Mouse (Mus musculus) forebrain, embryonic 16.5 days (tissue): Measurements from ENCODE around the gene Gpa33. TPM values are rescaled to one million over a fixed set of nuclear protein-coding genes. Genes with fewer than 3 reads are reported as not detected.

Source experiments
- ATAC-seq: fragments of 200-750 bp; cut with Nextera tagmentation; 2 replicates; pipeline ENCODE4 v1.8.0; 2017; ENCODE audit warnings: mild to moderate bottlenecking, moderate library complexity
- H3K27ac ChIP-seq: fragments of 300-500 bp; sonication (generic); 2 replicates; pipeline ENCODE4 v1.5.1; 2014; ENCODE audit warnings: low read length, control low read depth
- H3K27me3 ChIP-seq: fragments of 300-500 bp; sonication (generic); replicated peaks from 2 replicates; pipeline ENCODE4 v1.6.1; 2014; ENCODE audit warnings: low read length; ENCODE audit not compliant: control insufficient read depth, insufficient read depth
- H3K36me3 ChIP-seq: fragments of 300-500 bp; sonication (generic); 2 replicates; pipeline ENCODE4 v1.6.1; 2014; ENCODE audit not compliant: control insufficient read depth, insufficient read depth
- H3K4me1 ChIP-seq: fragments of 300-500 bp; sonication (generic); replicated peaks from 2 replicates; pipeline ENCODE4 v1.6.1; 2014; ENCODE audit warnings: low read length; ENCODE audit not compliant: control insufficient read depth, insufficient read depth
- H3K4me2 ChIP-seq: fragments of 300-500 bp; sonication (generic); 2 replicates; pipeline ENCODE4 v1.6.1; 2014; ENCODE audit warnings: mild to moderate bottlenecking, low read length, control low read depth
- H3K4me3 ChIP-seq: fragments of 300-500 bp; sonication (generic); replicated peaks from 2 replicates; pipeline ENCODE4 v1.5.1; 2014; ENCODE audit warnings: mild to moderate bottlenecking, low read length, control low read depth
- H3K9ac ChIP-seq: fragments of 300-500 bp; sonication (generic); replicated peaks from 2 replicates; pipeline ENCODE4 v1.6.1; 2014; ENCODE audit warnings: low read depth, low read length, control low read depth
- H3K9me3 ChIP-seq: fragments of 300-500 bp; sonication (generic); 2 replicates; pipeline ENCODE4 v1.6.1; 2016; ENCODE audit warnings: low read length; ENCODE audit not compliant: control insufficient read depth
- WGBS: fragments of 180-500 bp; shearing (Covaris S2); extraction: QIAGEN DNeasy Blood & Tissue Kit; methylation state at CpG from one replicate; pipeline ENCODE4 v1.1.7; 2014; 5-methylcytosine and 5-hydroxymethylcytosine counted together
- polyA plus RNA-seq: library from polyadenylated mRNA; unstranded; fragments of >200 nt; fragmentation: Nextera tagmentation; extraction: Ambion mirVana; gene quantifications from 2 replicates; pipeline ENCODE4 v1.2.1, GENCODE M21; 2015

Gene Gpa33
- polyA plus RNA-seq: not detected in 2 replicates

GRCm38 (mm10) chr1:166130224-166130860 lies at the start of gene Gpa33:
Gene Gpa33, plus strand, starts transcription at chr1:166130238.
- Histone ChIP-seq H3K4me1 (no peaks in the 10 kb centered on the region; the same call in 1 of the 2 replicates), H3K9me3 (no peaks in the 10 kb centered on the region), H3K4me3 (no peak within 1 kb of the TSS), H3K27ac (no peak within 1 kb of the TSS), H3K27me3 (no peaks in the 10 kb centered on the region), H3K36me3 (no peaks in the 10 kb centered on the region), H3K9ac (no peak within 1 kb of the TSS), H3K4me2 (no peak within 1 kb of the TSS)
- no peak for ATAC-seq
- WGBS: 85% methylated on average over 5 of the region's 5 CpGs

GRCm38 (mm10) chr1:166088446-166089170 lies 41.4 kb upstream of the Gpa33 start:
- no peak overlapping the region for H3K4me3 ChIP-seq
- no peaks in the 10 kb centered on the region for H3K36me3 ChIP-seq
- no peak overlapping the region for H3K4me2 ChIP-seq
- H3K27me3 ChIP-seq: no peaks in the 10 kb centered on the region
- 32% methylated on average over 19 of the region's 19 CpGs for WGBS
- no peak overlapping the region for H3K27ac ChIP-seq
- 0 out of 2 replicates have a peak, but pooled peaks have one; percentile 26 for ATAC-seq
- no peak overlapping the region for H3K9ac ChIP-seq
- no peaks in the 10 kb centered on the region for H3K4me1 ChIP-seq
- no peaks in the 10 kb centered on the region for H3K9me3 ChIP-seq

DNA sequence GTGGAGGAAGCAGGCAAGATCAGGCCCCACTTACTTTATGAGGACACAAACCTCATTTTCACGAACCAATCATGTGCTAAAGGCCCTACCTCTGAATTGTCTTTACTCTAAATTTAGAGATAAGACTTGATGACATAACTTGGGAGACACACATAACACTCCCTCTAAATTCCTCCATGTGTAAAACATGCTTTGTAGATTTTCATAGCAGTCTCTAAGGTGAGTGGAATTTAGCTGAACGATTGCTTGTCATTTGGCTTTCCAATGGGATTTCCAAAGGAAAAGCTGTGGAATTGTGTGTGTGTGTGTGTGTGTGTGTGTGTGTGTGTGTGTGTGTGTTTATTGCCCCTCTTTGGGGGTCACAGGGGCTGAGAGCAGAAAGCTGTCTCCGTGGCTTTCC lies 40.7 kb upstream of the Gpa33 start:
- Histone ChIP-seq H3K27ac (no peak overlapping the region), H3K9me3 (no peaks in the 10 kb centered on the region), H3K4me1 (no peaks in the 10 kb centered on the region), H3K4me2 (no peak overlapping the region), H3K4me3 (no peak overlapping the region), H3K27me3 (no peaks in the 10 kb centered on the region), H3K9ac (no peak overlapping the region), H3K36me3 (no peaks in the 10 kb centered on the region)
- no peak for ATAC-seq
- WGBS: 93% methylated on average over 3 of the region's 3 CpGs

GRCm38 (mm10) chr1:166089739-166090138 lies 40.3 kb upstream of the Gpa33 start:
- ATAC-seq: no peak
- Histone ChIP-seq H3K27ac (no peak overlapping the region), H3K4me3 (no peak overlapping the region), H3K9me3 (no peaks in the 10 kb centered on the region), H3K4me2 (no peak overlapping the region), H3K4me1 (no peaks in the 10 kb centered on the region), H3K36me3 (no peaks in the 10 kb centered on the region), H3K27me3 (no peaks in the 10 kb centered on the region), H3K9ac (no peak overlapping the region)
- 75% methylated on average over 4 of the region's 4 CpGs for WGBS

GRCm38 (mm10) chr1:166090306-166090705 lies 39.7 kb upstream of the Gpa33 start:
- no peak overlapping the region for H3K9ac ChIP-seq
- no peak for ATAC-seq
- 94% methylated on average over 2 of the region's 2 CpGs for WGBS

DNA sequence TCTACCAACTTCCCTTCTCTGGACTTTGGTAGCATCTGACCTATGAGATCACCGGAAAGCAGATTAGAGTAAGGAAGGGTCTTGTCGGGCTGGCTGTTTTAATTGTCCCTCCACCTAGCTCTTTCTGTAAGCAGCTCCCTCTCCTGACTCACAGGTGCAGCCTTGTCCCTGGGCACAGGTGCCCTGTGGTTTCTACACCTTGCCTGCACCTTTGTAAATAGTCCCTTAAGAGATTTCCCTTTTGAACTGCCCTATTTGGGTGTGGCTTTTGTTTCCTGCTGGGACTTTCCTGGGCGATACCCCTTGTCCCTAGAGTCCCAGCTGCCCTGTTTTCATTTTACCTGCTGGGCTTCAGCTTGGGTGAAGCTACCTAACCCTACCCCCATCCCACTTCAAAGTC lies 35.6 kb upstream of the Gpa33 start:
- WGBS: 92% methylated on average over 3 of the region's 3 CpGs
- H3K4me1 ChIP-seq: no peaks in the 10 kb centered on the region
- H3K27ac ChIP-seq: no peak overlapping the region
- H3K27me3 ChIP-seq: no peaks in the 10 kb centered on the region
- H3K9ac ChIP-seq: no peak overlapping the region
- H3K4me3 ChIP-seq: no peak overlapping the region
- H3K9me3 ChIP-seq: no peaks in the 10 kb centered on the region
- no peak for ATAC-seq
- no peaks in the 10 kb centered on the region for H3K36me3 ChIP-seq
- no peak overlapping the region for H3K4me2 ChIP-seq

More at GRCm38 (mm10) chr1:166090306-166090705, 39.7 kb upstream of the Gpa33 start:
- no peak overlapping the region for H3K4me2 ChIP-seq
- no peaks in the 10 kb centered on the region for H3K9me3 ChIP-seq
- H3K27ac ChIP-seq: no peak overlapping the region
- H3K36me3 ChIP-seq: no peaks in the 10 kb centered on the region
- H3K27me3 ChIP-seq: no peaks in the 10 kb centered on the region
- H3K4me1 ChIP-seq: no peaks in the 10 kb centered on the region
- H3K4me3 ChIP-seq: no peak overlapping the region

DNA sequence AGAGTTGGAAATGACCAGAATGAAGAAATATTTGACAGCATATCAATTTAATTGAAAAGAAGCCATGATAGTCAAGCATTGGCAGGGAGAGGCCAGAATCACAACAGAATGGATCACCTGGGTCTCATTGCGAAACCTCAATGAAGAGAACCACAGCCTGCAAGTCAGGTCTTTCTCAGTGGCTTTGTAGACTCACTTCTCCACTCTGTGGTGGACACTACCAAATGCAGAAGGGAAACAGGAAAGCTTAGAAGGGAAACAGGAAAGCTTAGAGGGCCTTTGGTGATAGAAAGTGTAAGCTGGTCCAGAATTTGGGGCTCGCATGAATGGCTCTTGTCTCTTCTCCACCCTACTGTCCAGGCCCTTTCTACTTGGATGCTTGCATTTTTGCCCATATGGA lies 31.9 kb upstream of the Gpa33 start:
- WGBS: 100% methylated on average over 2 of the region's 2 CpGs
- ATAC-seq: no peak
- Histone ChIP-seq H3K9ac (no peak overlapping the region), H3K4me1 (no peaks in the 10 kb centered on the region), H3K4me2 (no peak overlapping the region), H3K36me3 (no peaks in the 10 kb centered on the region), H3K27me3 (no peaks in the 10 kb centered on the region), H3K9me3 (no peaks in the 10 kb centered on the region), H3K27ac (no peak overlapping the region), H3K4me3 (no peak overlapping the region)

DNA sequence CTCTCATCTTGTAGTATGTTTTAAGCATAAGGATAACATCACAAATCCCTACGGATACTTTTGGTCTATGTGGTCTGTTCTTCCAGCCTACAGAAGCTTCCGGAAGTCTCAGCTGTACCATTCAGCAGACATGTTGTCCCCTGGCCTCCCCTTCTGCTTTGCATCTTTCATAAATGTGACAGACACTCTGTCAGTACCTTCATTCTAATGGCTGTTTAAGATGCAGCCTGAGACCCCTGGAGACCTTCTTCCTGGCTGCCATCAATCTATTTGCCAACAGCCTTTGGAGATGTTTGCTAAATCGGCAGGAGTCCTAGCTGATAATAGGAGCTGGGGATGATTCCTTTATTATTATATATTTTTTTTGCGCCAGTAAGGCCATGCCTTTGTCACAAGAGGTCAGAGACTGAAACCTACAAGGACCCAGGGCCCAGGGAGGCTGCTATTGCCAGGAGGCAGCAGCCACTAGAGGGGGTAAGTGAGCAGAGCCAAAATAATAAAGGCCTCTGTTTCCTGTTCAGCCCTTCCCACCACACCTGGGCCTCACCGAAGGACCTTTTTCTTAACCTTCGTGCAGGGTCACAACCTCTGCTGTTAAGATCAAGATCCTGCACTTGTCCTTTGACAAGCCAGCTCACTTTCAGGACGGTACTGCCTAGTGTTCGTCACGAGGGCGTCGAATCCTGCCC lies 27.0 kb upstream of the Gpa33 start:
- no peak for ATAC-seq

GRCm38 (mm10) chr1:166104858-166105257 lies 25.2 kb upstream of the Gpa33 start:
- Histone ChIP-seq H3K27me3 (no peaks in the 10 kb centered on the region), H3K27ac (no peak overlapping the region), H3K9ac (no peak overlapping the region), H3K4me2 (no peak overlapping the region), H3K4me1 (no peaks in the 10 kb centered on the region), H3K4me3 (no peak overlapping the region), H3K36me3 (no peaks in the 10 kb centered on the region), H3K9me3 (no peaks in the 10 kb centered on the region)
- 98% methylated on average over 3 of the region's 3 CpGs for WGBS
- no peak for ATAC-seq

More for the DNA sequence above, 27.0 kb upstream of the Gpa33 start:
- H3K9ac ChIP-seq: no peak overlapping the region
- H3K4me2 ChIP-seq: no peak overlapping the region
- 72% methylated on average over 11 of the region's 11 CpGs for WGBS
- no peak overlapping the region for H3K27ac ChIP-seq
- H3K36me3 ChIP-seq: no peaks in the 10 kb centered on the region
- no peaks in the 10 kb centered on the region for H3K4me1 ChIP-seq
- H3K27me3 ChIP-seq: no peaks in the 10 kb centered on the region
- no peaks in the 10 kb centered on the region for H3K9me3 ChIP-seq
- no peak overlapping the region for H3K4me3 ChIP-seq
